Mouse (Mus musculus): ENCODE results near the gene Wbp1.
A peak's percentile ranks its signal among the peaks of the same experiment; 100 is the strongest.

The Wbp1 gene

GRCm38 (mm10) chr6:83117616-83118015 is 3.7 kb downstream of the Wbp1 start:
- no peak for DNase-seq (ENCODE audit: extremely low read depth, insufficient read length, low spot score)

GRCm38 (mm10) chr6:83117165-83117438 is 4.3 kb downstream of the Wbp1 start:
- no peak for DNase-seq (ENCODE audit: extremely low read depth, insufficient read length, low spot score)

GRCm38 (mm10) chr6:83116373-83117164 is 4.8 kb downstream of the Wbp1 start:
- DNase-seq (ENCODE audit: extremely low read depth, insufficient read length, low spot score): no peak

- peak; percentile 65 for DNase-seq (ENCODE audit: extremely low read depth, insufficient read length, low spot score)
Measured at GRCm38 (mm10) chr6:83115682-83116372, 5.5 kb downstream of the Wbp1 start.

GRCm38 (mm10) chr6:83115011-83115671 is 6.2 kb downstream of the Wbp1 start, which contains the start of gene Mogs:
Gene Mogs, plus strand, starts transcription at chr6:83115496.
- peak; percentile 88 for DNase-seq (ENCODE audit: extremely low read depth, insufficient read length, low spot score)

GRCm38 (mm10) chr6:83111510-83112136 is 9.7 kb downstream of the Wbp1 start:
- no peak for DNase-seq (ENCODE audit: extremely low read depth, insufficient read length, low spot score)

- DNase-seq (ENCODE audit: extremely low read depth, insufficient read length, low spot score): peak; percentile 85
Measured at GRCm38 (mm10) chr6:83108762-83109668, 12.3 kb downstream of the Wbp1 start, which contains the start of gene Mrpl53. Gene Mrpl53, plus strand, starts transcription at chr6:83109040.

- DNase-seq (ENCODE audit: extremely low read depth, insufficient read length, low spot score): peak; percentile 58
Measured at GRCm38 (mm10) chr6:83107566-83108400, 13.6 kb downstream of the Wbp1 start.

- no peak for DNase-seq (ENCODE audit: extremely low read depth, insufficient read length, low spot score)
Measured at GRCm38 (mm10) chr6:83104158-83104557, 17.2 kb downstream of the Wbp1 start.

- no peak for DNase-seq (ENCODE audit: extremely low read depth, insufficient read length, low spot score)
Measured at GRCm38 (mm10) chr6:83103130-83103650, 18.2 kb downstream of the Wbp1 start.

- DNase-seq (ENCODE audit: extremely low read depth, insufficient read length, low spot score): peak; percentile 85
Measured at GRCm38 (mm10) chr6:83101688-83102556, 19.4 kb downstream of the Wbp1 start.

GRCm38 (mm10) chr6:83101316-83101687 is 20.1 kb downstream of the Wbp1 start, which contains the start of the genes Ccdc142 and Gm42688:
Gene Ccdc142, plus strand, starts transcription at chr6:83101601.
Gene Gm42688, plus strand, starts transcription at chr6:83101617.
- DNase-seq (ENCODE audit: extremely low read depth, insufficient read length, low spot score): no peak

GRCm38 (mm10) chr6:83098411-83098810 is 22.9 kb downstream of the Wbp1 start:
- DNase-seq (ENCODE audit: extremely low read depth, insufficient read length, low spot score): no peak

- DNase-seq (ENCODE audit: extremely low read depth, insufficient read length, low spot score): no peak
Measured at GRCm38 (mm10) chr6:83095968-83096367, 25.4 kb downstream of the Wbp1 start.

GRCm38 (mm10) chr6:83092416-83093127 is 28.8 kb downstream of the Wbp1 start:
- no peak for DNase-seq (ENCODE audit: extremely low read depth, insufficient read length, low spot score)

- no peak for DNase-seq (ENCODE audit: extremely low read depth, insufficient read length, low spot score)
Measured at GRCm38 (mm10) chr6:83087926-83088260, 33.5 kb downstream of the Wbp1 start.

GRCm38 (mm10) chr6:83087205-83087925 is 34.0 kb downstream of the Wbp1 start:
- DNase-seq (ENCODE audit: extremely low read depth, insufficient read length, low spot score): no peak

All from 3134 (cell line).